Mouse (Mus musculus): ENCODE data around the gene Ccdc158. TPM values are rescaled to one million over a fixed set of nuclear protein-coding genes. Genes with fewer than 3 reads are reported as not detected.

The Ccdc158 gene
- polyA plus RNA-seq, 1 experiment from 2014 or later, result 0.32 TPM

- H3K36me3 ChIP-seq (ENCODE audit: control insufficient read depth, insufficient read depth), result no peaks in the 10 kb centered on the region
Measured at GRCm38 (mm10) chr5:92692206-92693007, 17.3 kb upstream of the Ccdc158 start.

GRCm38 (mm10) chr5:92688569-92688968, 13.5 kb upstream of the Ccdc158 start:
- H3K27me3 ChIP-seq (replicated peaks; ENCODE audit: control insufficient read depth, insufficient read depth, low read length), result no peaks in the 10 kb centered on the region
- 0 out of 2 replicates have a peak, but pooled peaks have one; percentile 27 for ATAC-seq
- H3K9ac ChIP-seq (replicated peaks; ENCODE audit: low read depth, low read length), result no peak overlapping the region
- WGBS, result 86% methylated on average over 9 of the region's 9 CpGs
- H3K9me3 ChIP-seq (ENCODE audit: control insufficient read depth, low read length), result no peaks in the 10 kb centered on the region
- H3K4me3 ChIP-seq (replicated peaks; ENCODE audit: low read length), result no peak overlapping the region
- no peak overlapping the region for H3K27ac ChIP-seq (ENCODE audit: low read length)
- no peaks in the 10 kb centered on the region for H3K36me3 ChIP-seq (ENCODE audit: control insufficient read depth, insufficient read depth)
- no peak overlapping the region for H3K4me2 ChIP-seq (ENCODE audit: low read length)
- no peaks in the 10 kb centered on the region for H3K4me1 ChIP-seq (replicated peaks; ENCODE audit: control insufficient read depth, insufficient read depth, low read length)

More at GRCm38 (mm10) chr5:92692206-92693007, 17.3 kb upstream of the Ccdc158 start:
- Histone ChIP-seq H3K4me1 (replicated peaks; ENCODE audit: control insufficient read depth, insufficient read depth, low read length) (peaks cover 6% of the 10 kb centered on the region), H3K9ac (replicated peaks; ENCODE audit: low read depth, low read length) (no peak overlapping the region), H3K4me3 (replicated peaks; ENCODE audit: low read length) (no peak overlapping the region), H3K27ac (ENCODE audit: low read length) (no peak overlapping the region), H3K9me3 (ENCODE audit: control insufficient read depth, low read length) (peaks cover 2% of the 10 kb centered on the region; the same call in 1 of the 2 replicates), H3K27me3 (replicated peaks; ENCODE audit: control insufficient read depth, insufficient read depth, low read length) (no peaks in the 10 kb centered on the region), H3K4me2 (ENCODE audit: low read length) (no peak overlapping the region)
- no peak for ATAC-seq
- 74% methylated on average over 16 of the region's 16 CpGs for WGBS

- Histone ChIP-seq H3K9me3 (ENCODE audit: control insufficient read depth, low read length) (no peaks in the 10 kb centered on the region), H3K4me3 (replicated peaks; ENCODE audit: low read length) (no peak overlapping the region), H3K27ac (ENCODE audit: low read length) (no peak overlapping the region), H3K4me2 (ENCODE audit: low read length) (no peak overlapping the region), H3K36me3 (ENCODE audit: control insufficient read depth, insufficient read depth) (no peaks in the 10 kb centered on the region), H3K4me1 (replicated peaks; ENCODE audit: control insufficient read depth, insufficient read depth, low read length) (no peaks in the 10 kb centered on the region), H3K9ac (replicated peaks; ENCODE audit: low read depth, low read length) (no peak overlapping the region), H3K27me3 (replicated peaks; ENCODE audit: control insufficient read depth, insufficient read depth, low read length) (no peaks in the 10 kb centered on the region)
- 77% methylated on average over 5 of the region's 5 CpGs for WGBS
- no peak for ATAC-seq
Measured at GRCm38 (mm10) chr5:92688124-92688523, 13.1 kb upstream of the Ccdc158 start.

DNA sequence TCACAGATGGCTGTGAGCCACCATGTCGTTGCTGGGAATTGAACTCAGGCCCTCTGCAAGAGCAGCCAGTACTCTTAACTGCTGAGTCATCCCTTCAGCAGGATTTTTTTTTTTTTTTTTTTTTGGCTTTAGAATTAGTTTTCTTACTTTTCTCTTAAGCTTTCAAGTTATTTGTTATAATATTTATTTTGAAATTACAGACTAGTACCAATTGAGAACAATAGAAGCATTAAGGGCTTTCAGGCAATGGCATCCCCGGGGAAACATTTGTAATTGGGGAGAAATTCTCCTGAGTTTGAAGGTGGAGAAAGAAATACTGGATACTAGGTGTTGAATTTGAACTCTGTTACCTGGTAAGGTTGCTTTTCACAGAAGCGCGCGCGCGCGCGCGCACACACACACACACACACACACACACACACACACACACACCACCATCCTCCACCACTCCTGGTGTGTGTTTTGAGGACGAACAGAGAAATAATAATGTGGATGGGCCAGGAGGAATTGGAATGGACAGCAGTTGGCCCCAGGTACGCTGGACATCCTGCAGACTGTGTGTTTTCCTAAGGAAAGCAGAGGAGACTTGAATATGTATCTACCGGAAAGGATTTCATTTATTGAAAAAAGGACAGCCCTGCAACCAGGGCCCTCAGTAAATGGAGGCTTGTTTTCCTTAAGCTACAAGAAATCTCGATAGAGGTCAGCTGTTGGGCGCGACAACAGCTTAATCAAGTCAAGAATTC, 9.8 kb upstream of the Ccdc158 start:
- ATAC-seq, result no peak

GRCm38 (mm10) chr5:92683871-92684475, 8.9 kb upstream of the Ccdc158 start:
- Histone ChIP-seq H3K4me2 (ENCODE audit: low read length) (peak overlapping the region; percentile 88), H3K9ac (replicated peaks; ENCODE audit: low read depth, low read length) (no peak overlapping the region), H3K27ac (ENCODE audit: low read length) (no peak overlapping the region), H3K4me3 (replicated peaks; ENCODE audit: low read length) (peak overlapping the region; percentile 61), H3K36me3 (ENCODE audit: control insufficient read depth, insufficient read depth) (no peaks in the 10 kb centered on the region), H3K9me3 (ENCODE audit: control insufficient read depth, low read length) (no peaks in the 10 kb centered on the region), H3K27me3 (replicated peaks; ENCODE audit: control insufficient read depth, insufficient read depth, low read length) (no peaks in the 10 kb centered on the region), H3K4me1 (replicated peaks; ENCODE audit: control insufficient read depth, insufficient read depth, low read length) (peaks cover 3% of the 10 kb centered on the region)
- WGBS, result 10% methylated on average over 9 of the region's 9 CpGs
- no peak for ATAC-seq

More for the DNA sequence above, 9.8 kb upstream of the Ccdc158 start:
- Histone ChIP-seq H3K27ac (ENCODE audit: low read length) (no peak overlapping the region), H3K4me1 (replicated peaks; ENCODE audit: control insufficient read depth, insufficient read depth, low read length) (peaks cover 3% of the 10 kb centered on the region), H3K4me3 (replicated peaks; ENCODE audit: low read length) (no peak overlapping the region), H3K36me3 (ENCODE audit: control insufficient read depth, insufficient read depth) (no peaks in the 10 kb centered on the region), H3K27me3 (replicated peaks; ENCODE audit: control insufficient read depth, insufficient read depth, low read length) (no peaks in the 10 kb centered on the region), H3K9me3 (ENCODE audit: control insufficient read depth, low read length) (no peaks in the 10 kb centered on the region), H3K9ac (replicated peaks; ENCODE audit: low read depth, low read length) (no peak overlapping the region), H3K4me2 (ENCODE audit: low read length) (no peak overlapping the region)
- 84% methylated on average over 16 of the region's 16 CpGs for WGBS

DNA sequence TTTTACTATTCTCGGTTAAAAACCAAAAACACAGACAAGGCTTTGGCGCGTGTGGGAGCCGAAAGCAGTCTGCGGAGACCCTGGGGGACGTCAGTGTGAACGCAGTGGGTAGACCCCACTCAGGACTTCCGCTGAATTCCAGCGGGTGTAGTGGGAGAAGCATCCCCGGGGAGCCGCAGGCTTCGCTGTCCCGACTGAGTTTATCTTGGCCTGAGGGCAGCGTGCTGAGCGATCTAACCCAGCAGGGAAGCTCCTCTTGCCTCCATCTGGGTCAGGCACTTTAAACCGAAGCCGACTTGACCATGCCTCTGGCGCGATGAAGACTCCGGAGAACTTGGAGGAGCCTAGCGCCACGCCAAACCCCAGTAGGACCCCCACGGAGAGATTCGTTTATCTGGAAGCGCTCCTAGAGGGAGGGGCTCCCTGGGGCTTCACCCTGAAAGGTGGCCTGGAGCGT, 8.3 kb upstream of the Ccdc158 start, which contains the start of gene Shroom3:
Shroom3 (plus strand) TSS at position 85 of the 457 bp plus-strand sequence.
- Histone ChIP-seq H3K9me3 (ENCODE audit: control insufficient read depth, low read length) (no peaks in the 10 kb centered on the region), H3K4me1 (replicated peaks; ENCODE audit: control insufficient read depth, insufficient read depth, low read length) (peaks cover 3% of the 10 kb centered on the region), H3K9ac (replicated peaks; ENCODE audit: low read depth, low read length) (peak within 1 kb of the TSS; percentile 65), H3K4me2 (ENCODE audit: low read length) (peak within 1 kb of the TSS; percentile 88), H3K27ac (ENCODE audit: low read length) (peak within 1 kb of the TSS; percentile 68), H3K4me3 (replicated peaks; ENCODE audit: low read length) (peak within 1 kb of the TSS; percentile 61), H3K36me3 (ENCODE audit: control insufficient read depth, insufficient read depth) (no peaks in the 10 kb centered on the region), H3K27me3 (replicated peaks; ENCODE audit: control insufficient read depth, insufficient read depth, low read length) (no peaks in the 10 kb centered on the region)
- under 1% methylated on average over 26 of the region's 26 CpGs for WGBS
- ATAC-seq, result peak; percentile 17; the same call in 1 of the 2 replicates

DNA sequence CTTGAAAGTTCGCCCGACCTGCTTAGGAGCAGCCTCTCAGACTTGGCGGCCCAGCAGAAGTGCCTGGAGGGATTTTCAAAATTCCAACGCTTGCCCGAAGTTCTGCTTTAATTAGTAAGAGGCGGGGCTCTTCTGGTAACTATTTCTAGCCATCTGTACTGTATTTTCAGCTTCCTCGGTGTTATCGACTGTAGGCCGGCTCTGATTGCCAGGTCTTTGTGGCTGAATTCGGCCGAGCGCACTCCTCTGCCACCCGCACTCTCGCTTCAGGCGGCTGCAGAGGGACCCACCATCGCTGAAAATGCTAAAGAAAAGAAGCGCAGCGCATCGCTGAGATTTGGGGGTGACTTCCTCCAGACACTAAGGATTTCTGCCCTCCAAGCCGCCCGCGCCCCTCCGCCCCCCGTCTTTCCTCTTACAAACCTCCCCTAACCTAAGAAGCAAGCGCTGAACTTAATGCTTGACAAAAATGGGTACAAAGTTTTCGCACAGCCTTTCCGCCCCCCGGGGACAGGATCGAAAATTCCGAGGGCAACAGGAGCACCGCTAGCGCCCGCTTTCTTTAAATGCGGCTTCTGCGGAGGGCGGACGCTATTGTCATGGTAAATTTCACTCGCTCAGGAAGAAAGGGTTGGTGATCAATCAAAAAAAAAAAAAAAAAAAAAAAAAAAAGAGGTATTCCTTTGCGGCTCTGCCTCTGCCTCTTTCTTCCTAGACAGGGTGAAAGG, 7.7 kb upstream of the Ccdc158 start:
- Histone ChIP-seq H3K4me3 (replicated peaks; ENCODE audit: low read length) (peak overlapping the region; percentile 61), H3K9ac (replicated peaks; ENCODE audit: low read depth, low read length) (peak overlapping the region; percentile 65), H3K4me2 (ENCODE audit: low read length) (peak overlapping the region; percentile 88), H3K9me3 (ENCODE audit: control insufficient read depth, low read length) (no peaks in the 10 kb centered on the region), H3K4me1 (replicated peaks; ENCODE audit: control insufficient read depth, insufficient read depth, low read length) (peaks cover 3% of the 10 kb centered on the region), H3K36me3 (ENCODE audit: control insufficient read depth, insufficient read depth) (no peaks in the 10 kb centered on the region), H3K27me3 (replicated peaks; ENCODE audit: control insufficient read depth, insufficient read depth, low read length) (no peaks in the 10 kb centered on the region), H3K27ac (ENCODE audit: low read length) (peak overlapping the region; percentile 68)
- ATAC-seq, result peak; percentile 67
- WGBS, result under 1% methylated on average over 39 of the region's 39 CpGs

GRCm38 (mm10) chr5:92681861-92682260, 6.8 kb upstream of the Ccdc158 start:
- Histone ChIP-seq H3K4me2 (ENCODE audit: low read length) (no peak overlapping the region), H3K9ac (replicated peaks; ENCODE audit: low read depth, low read length) (no peak overlapping the region), H3K36me3 (ENCODE audit: control insufficient read depth, insufficient read depth) (no peaks in the 10 kb centered on the region), H3K27ac (ENCODE audit: low read length) (no peak overlapping the region), H3K27me3 (replicated peaks; ENCODE audit: control insufficient read depth, insufficient read depth, low read length) (no peaks in the 10 kb centered on the region), H3K9me3 (ENCODE audit: control insufficient read depth, low read length) (no peaks in the 10 kb centered on the region), H3K4me1 (replicated peaks; ENCODE audit: control insufficient read depth, insufficient read depth, low read length) (peaks cover 3% of the 10 kb centered on the region), H3K4me3 (replicated peaks; ENCODE audit: low read length) (no peak overlapping the region)
- no peak for ATAC-seq
- WGBS, result 77% methylated on average over 10 of the region's 10 CpGs
